Mouse (Mus musculus) CH12F3 (cell line): ENCODE data around the gene Abcc8.

Source experiments
- in situ Hi-C: fragments of 300-500 bp; cut with MboI; formaldehyde crosslinking; loops from 2 replicates; pipeline ENCODE4 v1.14.3; 2020; ENCODE audit warnings: low sequenced_read_pairs

The Abcc8 gene

DNA sequence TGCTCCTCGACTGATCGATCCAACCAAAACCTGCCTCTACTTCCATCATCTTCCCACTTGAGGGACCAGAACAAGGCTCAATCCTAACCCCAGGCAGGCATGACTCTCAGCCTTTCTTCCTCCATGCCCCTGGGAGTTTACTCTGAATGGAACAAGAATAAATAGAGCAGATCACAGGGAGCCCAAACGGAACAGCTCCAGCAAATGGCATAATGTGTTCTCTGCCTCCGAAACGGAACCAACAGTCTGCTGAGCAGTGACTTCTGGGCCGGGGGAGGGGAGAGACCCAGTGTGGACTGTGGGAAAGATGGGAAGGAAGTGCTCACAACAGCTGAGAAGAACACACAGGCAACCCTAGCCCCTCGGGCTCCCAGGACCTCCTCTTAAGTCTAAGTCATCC is 22.1 kb downstream of the Abcc8 start:
- in situ Hi-C loops: no loop called here

DNA sequence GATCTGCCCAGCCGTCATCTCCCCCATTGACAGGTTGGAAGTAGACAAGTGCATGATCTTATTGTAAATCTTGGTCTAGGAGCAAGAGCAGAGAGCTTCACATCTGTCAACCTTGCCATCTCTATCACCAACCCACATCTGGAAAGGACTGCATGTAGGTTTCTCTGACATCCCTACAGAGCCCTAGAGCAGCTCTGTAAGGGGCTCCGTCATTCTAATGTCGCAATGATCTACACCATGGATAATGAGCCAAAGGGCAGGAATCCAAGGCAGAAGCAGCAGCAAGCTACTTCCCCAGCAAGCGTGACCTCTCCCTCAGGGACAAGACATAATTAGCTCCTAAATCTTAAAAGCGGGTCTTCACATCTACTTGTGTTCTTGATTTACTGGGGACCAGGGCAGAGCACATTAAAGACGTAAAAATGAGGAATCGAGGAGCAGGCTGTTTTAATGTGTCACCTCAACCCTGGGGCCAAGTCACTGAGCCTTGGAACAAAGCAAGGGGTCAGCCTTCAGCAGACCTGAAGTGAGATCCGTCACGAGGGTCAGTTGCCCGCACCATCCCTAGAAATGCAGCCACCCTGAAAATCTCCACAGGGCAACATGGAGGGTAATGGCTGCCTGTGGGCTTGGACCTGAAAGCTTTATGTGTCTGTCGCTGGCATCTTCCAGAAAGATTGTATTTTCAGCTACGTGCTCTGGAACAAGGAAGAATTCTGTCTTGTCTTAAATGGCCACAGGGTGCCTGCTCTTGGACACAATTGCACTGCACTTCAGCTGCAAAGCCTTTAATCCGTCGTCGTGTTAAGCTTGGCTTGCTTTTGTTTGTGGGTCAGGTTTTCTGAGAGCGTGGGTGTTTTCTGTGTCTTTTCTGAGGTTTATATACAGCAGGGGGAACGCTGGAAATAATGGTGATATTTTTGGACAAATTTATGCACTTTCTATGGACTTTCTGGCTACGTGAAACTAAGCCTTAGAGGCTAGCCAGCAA is 25.0 kb downstream of the Abcc8 start:
- in situ Hi-C loops: no loop called here

GRCm38 (mm10) chr7:46152819-46153351 is 26.9 kb downstream of the Abcc8 start:
- in situ Hi-C loops: no loop called here

DNA sequence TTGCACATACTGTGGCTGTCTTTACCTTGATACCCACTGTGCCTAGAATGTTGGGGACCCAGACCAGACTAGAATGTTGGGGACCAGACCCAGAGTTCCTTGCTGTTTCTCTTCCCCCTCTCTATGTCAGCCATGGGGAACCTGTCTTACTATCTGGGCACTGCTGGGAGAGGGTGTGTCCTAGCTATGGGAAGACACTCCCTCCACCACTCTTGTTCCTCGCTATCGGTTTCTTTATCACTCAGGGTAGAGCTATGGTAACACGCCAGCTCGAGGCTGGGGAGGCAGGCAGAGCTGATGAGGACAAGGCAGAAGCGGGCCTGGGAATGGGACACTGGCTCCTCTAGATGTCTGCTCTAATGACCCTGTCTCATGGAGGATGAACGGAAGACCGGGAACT is 32.4 kb downstream of the Abcc8 start:
- in situ Hi-C loops: no loop called here

DNA sequence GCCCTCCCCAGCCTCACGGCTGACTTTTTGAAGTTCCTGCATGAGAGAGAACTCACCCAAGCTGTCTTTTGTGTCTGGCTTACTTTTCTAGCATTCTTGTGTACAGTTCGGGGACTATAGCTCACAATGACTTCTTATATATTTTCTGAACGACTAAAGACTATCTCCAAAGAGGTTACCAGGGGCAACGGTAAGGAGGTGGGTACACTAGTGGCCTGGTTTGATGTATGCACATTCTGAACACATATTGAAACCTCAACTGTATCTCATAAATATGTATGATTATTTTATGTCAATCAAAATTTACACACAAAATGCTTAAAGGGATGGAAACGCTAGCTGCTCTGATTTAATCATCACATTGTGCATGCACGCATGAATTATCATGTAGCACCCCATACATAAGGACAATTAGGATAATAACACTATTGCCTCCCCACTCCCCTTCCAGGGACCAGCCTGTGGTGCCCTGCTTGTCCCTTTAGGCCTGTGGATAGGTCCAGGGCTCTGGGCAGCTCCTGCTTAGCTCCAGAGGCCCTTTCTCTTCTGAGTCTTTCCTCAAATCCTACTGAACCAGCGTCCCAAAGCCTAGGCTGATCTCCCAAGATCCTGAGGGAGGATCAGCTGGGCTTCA is 33.0 kb downstream of the Abcc8 start:
- in situ Hi-C loops: no loop called here

GRCm38 (mm10) chr7:46144061-46144460 is 35.8 kb downstream of the Abcc8 start:
- in situ Hi-C loops: no loop called here

GRCm38 (mm10) chr7:46138329-46138930 is 41.4 kb downstream of the Abcc8 start:
- in situ Hi-C loops: no loop called here

- in situ Hi-C loops: no loop called here
These were observed 46.0 kb downstream of the Abcc8 start for GRCm38 (mm10) chr7:46133858-46134257.

- in situ Hi-C loops: no loop called here
These were observed 47.6 kb downstream of the Abcc8 start for GRCm38 (mm10) chr7:46132229-46132628.

GRCm38 (mm10) chr7:46131806-46132205 is 48.0 kb downstream of the Abcc8 start:
- in situ Hi-C loops: no loop called here

DNA sequence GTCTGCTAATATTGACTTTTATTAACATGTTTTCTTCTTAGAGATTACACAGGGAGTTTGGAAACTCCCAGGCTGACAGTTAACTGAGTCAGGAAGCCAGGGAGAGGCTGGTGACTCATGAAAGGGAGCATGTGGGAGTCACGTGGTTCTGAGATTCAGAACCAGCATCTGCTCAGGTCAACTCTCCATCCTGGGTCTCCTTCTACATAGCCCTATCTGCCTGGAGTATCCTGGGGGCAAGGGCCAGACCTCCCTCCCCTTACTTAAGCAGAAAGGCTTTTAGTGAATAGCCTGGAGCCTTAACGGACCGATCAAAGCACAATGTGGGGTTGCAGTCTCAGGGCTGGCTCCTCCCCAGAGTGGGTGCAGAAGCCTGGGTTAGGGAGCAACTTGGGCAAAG is 48.6 kb downstream of the Abcc8 start:
- in situ Hi-C loops: no loop called here

GRCm38 (mm10) chr7:46130723-46131122 is 49.1 kb downstream of the Abcc8 start:
- in situ Hi-C loops: no loop called here

DNA sequence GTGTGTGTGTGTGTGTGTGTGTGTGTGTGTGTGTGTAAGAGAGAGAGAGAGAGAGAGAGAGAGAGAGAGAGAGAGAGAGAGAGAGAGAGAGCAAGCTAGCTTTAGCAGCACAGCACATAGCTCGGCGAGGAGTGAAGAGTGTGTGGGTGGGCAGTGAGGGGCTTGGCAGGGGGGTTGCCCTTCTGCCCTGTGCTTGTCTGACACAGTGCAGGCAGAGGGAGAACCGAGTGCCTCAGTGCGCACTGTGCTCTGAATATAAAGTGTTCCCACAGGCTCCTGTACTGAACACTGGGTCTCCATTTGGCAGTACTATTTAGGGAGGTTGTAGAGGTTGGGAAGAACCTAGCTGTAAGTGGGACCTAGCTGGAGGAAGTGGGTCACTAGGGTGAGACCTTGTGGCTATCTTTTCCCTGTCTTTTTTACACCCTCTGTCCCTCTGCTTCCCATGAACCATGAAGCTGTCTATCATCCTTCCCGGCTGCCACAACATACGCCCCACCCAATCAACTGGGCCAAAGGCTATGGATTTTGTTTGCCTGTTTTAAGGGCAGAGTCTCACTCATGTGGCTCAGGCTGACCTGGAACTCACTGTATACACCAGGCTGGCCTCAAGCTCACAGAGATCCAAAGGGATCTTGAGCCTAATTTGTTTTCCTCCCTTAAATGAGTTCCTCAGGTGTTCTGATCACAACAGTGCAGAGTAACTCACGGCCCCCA is 50.2 kb downstream of the Abcc8 start:
- in situ Hi-C loops: no loop called here

DNA sequence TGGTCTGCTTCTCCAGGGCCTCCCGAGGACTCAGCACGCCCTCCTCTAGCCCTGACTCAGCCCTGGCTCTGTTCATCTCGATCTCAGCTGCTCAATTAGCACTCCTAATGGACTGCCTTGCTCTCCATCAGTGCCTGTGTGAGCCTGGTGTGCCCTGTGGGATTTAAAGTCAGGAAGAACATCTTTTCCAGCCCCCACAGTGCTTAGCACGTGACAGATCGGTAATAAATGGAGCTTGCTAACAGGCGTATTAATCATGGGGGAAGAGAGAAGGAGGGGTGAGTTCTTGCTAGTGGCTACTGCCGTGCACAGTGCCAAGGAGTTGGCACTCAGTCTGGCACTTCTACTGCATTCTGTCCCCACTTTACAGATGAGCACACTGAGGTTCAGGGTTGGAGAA is 51.6 kb downstream of the Abcc8 start:
- in situ Hi-C loops: no loop called here

GRCm38 (mm10) chr7:46125340-46125739 is 54.5 kb downstream of the Abcc8 start:
- in situ Hi-C loops: no loop called here

DNA sequence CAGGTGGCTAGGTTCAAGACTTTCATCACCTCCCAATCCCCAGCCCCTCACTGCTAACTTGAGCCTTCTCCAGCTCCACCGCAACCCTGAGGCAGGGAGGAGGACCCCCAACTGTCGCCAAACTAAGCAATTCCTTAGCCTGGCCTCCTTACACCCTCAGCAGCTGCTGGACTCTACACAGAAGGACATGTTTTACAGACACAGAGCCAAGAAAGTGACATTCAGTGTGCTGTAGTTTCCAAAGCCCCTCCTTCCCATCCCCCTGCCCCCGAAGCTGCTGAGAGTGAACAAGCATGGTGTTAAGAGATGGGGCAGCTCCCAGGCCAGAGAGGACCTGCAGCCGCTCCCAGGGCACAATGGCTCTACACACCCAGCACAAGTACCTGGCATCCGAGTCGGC is 55.4 kb downstream of the Abcc8 start:
- in situ Hi-C loops: no loop called here

DNA sequence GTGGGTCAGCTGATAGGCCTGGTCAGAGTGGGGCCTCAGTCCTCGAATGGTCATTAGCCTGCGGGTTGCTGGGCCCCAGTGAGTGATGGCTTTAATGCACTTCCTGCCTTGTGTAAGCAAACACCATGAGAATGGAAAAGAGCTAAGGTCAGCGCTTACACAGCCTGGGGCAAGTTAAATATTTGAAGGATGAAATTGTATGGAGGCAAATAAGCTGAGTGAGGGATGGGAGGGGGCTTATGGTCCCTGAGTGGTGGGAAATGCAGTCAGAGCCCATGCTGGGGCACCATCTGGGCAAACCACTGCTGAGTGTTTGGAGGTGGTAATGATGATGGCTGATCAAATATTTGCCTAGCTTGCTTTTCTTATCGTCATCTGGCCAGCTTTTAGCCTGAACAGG is 56.9 kb downstream of the Abcc8 start:
- in situ Hi-C loops: no loop called here

- in situ Hi-C loops: no loop called here
These were observed 62.8 kb downstream of the Abcc8 start for GRCm38 (mm10) chr7:46117035-46117434.

DNA sequence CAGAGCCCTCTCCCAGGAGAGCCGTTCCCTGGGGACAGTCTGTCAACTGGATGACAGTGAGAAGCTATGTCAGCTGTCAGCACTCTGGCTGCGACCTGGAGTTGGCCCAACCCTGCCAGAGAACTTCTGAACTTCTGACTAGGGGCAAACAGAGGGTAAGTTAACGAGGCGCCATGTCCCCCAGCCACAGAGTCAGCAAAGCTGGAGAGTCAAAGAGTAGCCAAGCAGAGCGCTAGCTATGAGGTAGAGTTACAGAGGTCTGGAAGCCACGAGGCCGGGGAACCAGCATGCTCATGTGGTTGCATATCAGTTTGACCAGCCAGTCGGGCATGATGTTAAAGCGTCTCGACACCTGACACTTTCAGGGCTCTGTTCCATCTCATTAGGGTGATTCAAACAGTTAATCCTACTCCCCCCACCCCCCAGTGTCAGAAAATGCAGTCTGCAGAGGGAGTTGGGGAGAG is 63.7 kb downstream of the Abcc8 start:
- in situ Hi-C loops: no loop called here

GRCm38 (mm10) chr7:46113435-46113834 is 66.4 kb downstream of the Abcc8 start:
- in situ Hi-C loops: no loop called here

DNA sequence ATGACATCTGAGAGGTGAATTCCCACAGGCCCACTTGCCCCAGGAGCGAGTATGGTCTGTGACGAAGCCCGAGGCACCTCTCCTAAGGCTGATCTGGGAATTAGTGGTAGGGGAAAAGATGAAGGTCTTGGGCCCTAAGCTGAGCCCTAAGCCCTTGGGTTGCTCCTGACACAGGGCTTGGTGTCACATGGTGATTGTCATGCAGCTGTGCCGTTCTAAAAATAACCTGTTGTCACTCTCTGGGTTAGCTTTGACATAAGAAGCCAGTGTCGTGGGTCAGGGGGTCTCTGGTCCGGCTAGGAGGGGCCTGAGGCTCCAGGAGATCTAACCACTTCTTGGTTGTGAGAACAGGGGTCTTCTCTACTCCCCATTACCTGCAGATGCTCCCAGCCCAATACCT is 67.9 kb downstream of the Abcc8 start:
- in situ Hi-C loops: no loop called here
